Mouse (Mus musculus): ENCODE results near the gene Cd4. TPM values are rescaled to one million over a fixed set of nuclear protein-coding genes. Genes with fewer than 3 reads are reported as not detected.

Gene Cd4
- polyA plus RNA-seq, 1 experiment from 2014 or later = 0.36 TPM

DNA sequence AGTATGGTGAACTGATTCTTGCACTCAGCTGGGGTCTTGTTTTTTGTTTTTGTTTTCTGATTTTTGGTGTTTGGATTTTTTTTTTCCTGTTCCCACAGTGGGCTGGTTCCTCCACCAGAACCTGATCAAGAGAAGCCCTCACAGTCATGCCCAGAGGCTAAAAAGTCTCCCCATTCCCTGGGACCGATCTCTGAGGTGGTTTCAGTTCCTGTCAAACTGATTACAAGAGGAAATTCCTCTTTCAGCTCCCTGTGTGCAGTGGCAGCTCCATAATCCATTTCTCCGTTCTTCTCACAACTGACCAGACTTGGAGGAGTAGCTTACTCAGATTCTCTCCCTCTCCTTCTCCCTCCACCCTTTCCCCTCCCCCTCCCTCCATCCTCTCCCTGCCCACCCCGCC lies 13.7 kb downstream of the Cd4 start:
- ATAC-seq (ENCODE audit: insufficient number of reproducible peaks, low FRiP score, low TSS enrichment, low read depth) = no peak
- Histone ChIP-seq H3K4me2 (replicated peaks) (no peak overlapping the region), H3K4me1 (no peaks in the 10 kb centered on the region), H3K27ac (replicated peaks) (no peak overlapping the region), H3K4me3 (replicated peaks) (no peak overlapping the region), H3K9ac (no peak overlapping the region), H3K9me3 (replicated peaks) (no peaks in the 10 kb centered on the region), H3K27me3 (no peaks in the 10 kb centered on the region), H3K36me3 (no peaks in the 10 kb centered on the region)
- WGBS = 25% methylated on average over 3 of the region's 3 CpGs

DNA sequence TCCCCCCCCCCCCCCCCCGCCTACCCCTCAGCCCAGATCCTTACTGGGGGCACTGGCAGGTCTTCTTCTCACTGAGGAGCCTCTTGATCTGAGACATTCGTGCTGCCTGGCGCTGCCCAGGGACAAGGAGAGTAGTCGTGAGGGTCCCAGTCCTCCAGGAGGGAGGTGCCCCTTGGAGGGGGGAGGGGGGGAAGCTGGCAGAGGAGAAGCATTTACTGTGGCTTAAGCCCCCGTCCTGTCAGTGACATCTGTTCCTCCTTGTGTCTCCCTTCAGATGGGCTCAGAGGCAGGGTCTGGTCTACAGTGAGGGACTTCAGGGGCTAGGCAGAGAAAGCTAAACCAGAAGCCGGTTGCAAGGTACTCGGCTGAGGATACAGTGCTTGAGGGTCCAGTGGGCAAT lies 21.5 kb downstream of the Cd4 start:
- Histone ChIP-seq H3K36me3 (no peaks in the 10 kb centered on the region), H3K4me2 (replicated peaks) (no peak overlapping the region), H3K9ac (no peak overlapping the region), H3K27me3 (no peaks in the 10 kb centered on the region; the same call in none of the 2 replicates), H3K27ac (replicated peaks) (no peak overlapping the region), H3K4me3 (replicated peaks) (no peak overlapping the region), H3K9me3 (replicated peaks) (no peaks in the 10 kb centered on the region), H3K4me1 (peaks cover 27% of the 10 kb centered on the region)
- ATAC-seq (ENCODE audit: insufficient number of reproducible peaks, low FRiP score, low TSS enrichment, low read depth) = no peak
- 45% methylated on average over 6 of the region's 7 CpGs for WGBS

DNA sequence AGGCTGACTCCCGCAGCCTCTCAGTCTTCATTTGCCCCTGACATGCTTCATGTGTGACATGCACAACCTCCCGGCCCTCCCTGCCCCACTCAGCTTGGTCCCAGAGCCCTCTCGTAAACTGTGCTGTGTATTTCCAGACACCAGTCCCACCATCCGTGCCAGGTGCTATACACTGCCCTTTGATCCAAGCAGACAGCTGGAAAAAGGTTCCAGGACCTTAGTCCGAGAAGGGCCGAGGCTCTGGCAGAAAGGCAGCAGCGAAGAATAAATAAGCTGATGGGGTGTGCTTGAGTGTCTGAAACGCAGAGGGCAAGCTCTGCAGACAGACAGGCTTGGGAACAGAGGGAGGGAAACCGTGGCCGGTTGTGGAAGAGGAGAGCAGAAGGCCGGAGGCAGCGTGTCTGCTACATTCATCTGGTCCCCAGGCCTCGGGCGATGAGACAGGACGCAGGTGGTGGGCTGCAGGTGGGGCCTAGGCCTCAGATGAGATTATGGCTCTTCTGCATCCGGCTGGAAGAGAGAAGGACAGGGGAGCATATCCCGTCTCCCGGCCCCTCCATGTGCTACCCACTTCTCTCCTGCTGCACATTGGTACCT lies 22.2 kb downstream of the Cd4 start:
- ATAC-seq (ENCODE audit: insufficient number of reproducible peaks, low FRiP score, low TSS enrichment, low read depth) = no peak
- no peak overlapping the region for H3K4me2 ChIP-seq (replicated peaks)
- WGBS = 48% methylated on average over 18 of the region's 18 CpGs
- H3K4me3 ChIP-seq (replicated peaks) = no peak overlapping the region
- H3K9ac ChIP-seq = 0 out of 2 replicates have a peak overlapping the region, but pooled peaks have one; percentile 19
- no peak overlapping the region for H3K27ac ChIP-seq (replicated peaks)
- peaks cover 31% of the 10 kb centered on the region for H3K4me1 ChIP-seq
- H3K36me3 ChIP-seq = no peaks in the 10 kb centered on the region
- no peaks in the 10 kb centered on the region for H3K9me3 ChIP-seq (replicated peaks)
- H3K27me3 ChIP-seq = no peaks in the 10 kb centered on the region; the same call in none of the 2 replicates

DNA sequence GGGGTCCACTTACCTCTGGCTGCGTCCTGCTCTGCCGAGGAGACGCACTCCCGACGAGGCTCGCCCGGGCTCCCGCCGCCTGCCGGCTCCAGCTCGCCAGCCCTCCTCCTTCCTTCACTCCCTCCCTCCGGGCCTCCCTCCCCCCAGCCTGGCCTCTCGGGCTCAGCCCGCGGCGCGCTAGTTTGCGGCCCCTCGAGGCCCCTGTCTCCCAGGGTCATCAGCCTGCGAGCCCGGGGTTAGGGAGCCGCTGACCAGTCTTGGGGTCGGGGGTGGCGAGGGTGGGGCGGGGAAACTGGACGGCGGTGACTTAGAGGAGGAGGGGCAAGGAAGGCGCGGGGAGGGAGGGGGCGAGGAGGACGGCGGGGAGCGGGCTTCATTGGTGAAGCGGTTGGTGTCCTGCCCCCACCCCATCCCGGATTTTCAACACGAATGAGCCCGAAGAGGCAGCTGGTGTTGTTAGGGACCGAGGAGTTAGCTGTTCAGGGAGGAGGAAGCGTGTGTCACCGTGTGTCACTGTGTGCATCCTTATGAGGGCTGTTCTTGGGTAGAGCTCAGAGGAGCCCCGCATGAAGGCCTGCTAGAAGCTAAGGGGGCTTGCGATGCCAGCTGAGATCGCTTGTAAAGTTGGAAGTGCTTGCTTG lies 24.2 kb downstream of the Cd4 start, which contains the start of gene Gpr162:
Gpr162 (minus strand) TSS at position 326 of the 641 bp plus-strand sequence.
- H3K4me1 ChIP-seq = peaks cover 48% of the 10 kb centered on the region
- 1% methylated on average over 35 of the region's 43 CpGs for WGBS
- H3K36me3 ChIP-seq = no peaks in the 10 kb centered on the region
- no peak within 1 kb of the TSS for H3K27ac ChIP-seq (replicated peaks)
- H3K9ac ChIP-seq = peak within 1 kb of the TSS; percentile 24
- peak within 1 kb of the TSS; percentile 76 for H3K4me2 ChIP-seq (replicated peaks)
- no peaks in the 10 kb centered on the region for H3K9me3 ChIP-seq (replicated peaks)
- ATAC-seq (ENCODE audit: insufficient number of reproducible peaks, low FRiP score, low TSS enrichment, low read depth) = peak; percentile 61
- H3K4me3 ChIP-seq (replicated peaks) = peak within 1 kb of the TSS; percentile 51
- H3K27me3 ChIP-seq = no peaks in the 10 kb centered on the region; the same call in none of the 2 replicates

DNA sequence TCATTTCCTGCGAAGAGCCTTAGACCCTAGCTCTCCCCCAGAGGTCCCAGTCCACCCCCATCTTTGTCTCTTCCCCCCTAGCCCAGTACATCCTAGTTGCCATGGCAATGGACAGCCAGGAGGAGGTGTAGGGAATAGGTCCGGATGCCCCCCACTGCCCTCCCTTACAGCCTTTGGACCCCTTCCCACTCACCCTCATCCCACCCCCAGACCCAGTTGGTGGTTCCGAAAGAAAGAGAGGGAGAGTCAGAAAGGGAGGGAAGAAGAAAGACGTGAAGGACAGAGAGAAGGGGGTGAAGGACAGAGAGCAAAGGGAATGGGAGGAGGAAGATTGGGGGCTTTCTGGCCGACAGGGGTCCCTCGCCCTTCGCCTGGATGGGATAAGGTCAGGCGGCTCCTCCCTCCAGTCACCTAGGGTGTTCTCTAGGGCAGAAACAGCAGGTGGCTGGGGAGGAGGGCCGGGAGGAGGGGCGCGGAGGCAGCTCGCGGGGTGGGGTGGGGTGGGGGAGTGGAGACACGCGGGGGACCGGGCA lies 24.8 kb downstream of the Cd4 start:
- H3K4me2 ChIP-seq (replicated peaks) = peak overlapping the region; percentile 76
- WGBS = 2% methylated on average over 16 of the region's 16 CpGs
- H3K27ac ChIP-seq (replicated peaks) = no peak overlapping the region
- no peak for ATAC-seq (ENCODE audit: insufficient number of reproducible peaks, low FRiP score, low TSS enrichment, low read depth)
- H3K27me3 ChIP-seq = no peaks in the 10 kb centered on the region; the same call in none of the 2 replicates
- H3K4me3 ChIP-seq (replicated peaks) = peak overlapping the region; percentile 51
- H3K9ac ChIP-seq = peak overlapping the region; percentile 24
- no peaks in the 10 kb centered on the region for H3K36me3 ChIP-seq
- H3K4me1 ChIP-seq = peaks cover 54% of the 10 kb centered on the region
- no peaks in the 10 kb centered on the region for H3K9me3 ChIP-seq (replicated peaks)

DNA sequence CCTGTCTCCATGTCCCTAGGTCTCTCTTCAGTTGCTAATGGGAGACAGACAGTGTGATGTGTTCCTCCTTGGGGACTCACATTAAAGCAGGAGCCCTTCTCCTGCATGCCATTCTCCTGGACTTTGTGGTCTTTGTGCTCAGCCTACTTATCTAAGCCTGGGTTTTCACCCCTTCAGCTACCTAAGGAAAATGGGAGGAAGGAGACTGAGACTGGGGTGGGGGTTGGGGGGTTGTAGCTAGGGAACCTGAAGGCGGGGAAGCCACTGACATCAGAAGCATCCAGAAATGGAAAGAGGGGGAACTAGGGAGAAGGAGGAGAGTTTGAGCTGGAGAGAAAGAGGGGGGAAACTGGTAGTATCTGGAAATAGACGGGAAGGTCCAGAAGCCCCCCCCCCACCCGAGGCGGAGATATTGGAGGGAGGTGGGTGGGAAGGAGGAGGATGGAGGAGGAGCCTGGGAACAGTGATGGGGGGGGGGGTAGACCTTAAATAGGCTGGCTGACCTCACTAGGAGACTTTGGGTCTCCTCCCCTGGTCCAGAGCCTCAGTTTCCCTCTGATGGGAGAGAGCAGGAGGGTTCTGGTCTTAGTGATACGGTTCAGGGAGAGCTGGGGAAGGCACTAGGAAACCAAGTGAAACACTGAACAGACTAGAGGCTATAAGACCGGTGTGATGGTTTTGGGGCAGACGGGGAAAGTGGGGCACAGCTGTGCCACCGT lies 25.5 kb downstream of the Cd4 start:
- H3K9ac ChIP-seq = peak overlapping the region; percentile 24; the same call in 1 of the 2 replicates
- H3K4me1 ChIP-seq = peaks cover 60% of the 10 kb centered on the region
- WGBS = 12% methylated on average over 8 of the region's 8 CpGs

DNA sequence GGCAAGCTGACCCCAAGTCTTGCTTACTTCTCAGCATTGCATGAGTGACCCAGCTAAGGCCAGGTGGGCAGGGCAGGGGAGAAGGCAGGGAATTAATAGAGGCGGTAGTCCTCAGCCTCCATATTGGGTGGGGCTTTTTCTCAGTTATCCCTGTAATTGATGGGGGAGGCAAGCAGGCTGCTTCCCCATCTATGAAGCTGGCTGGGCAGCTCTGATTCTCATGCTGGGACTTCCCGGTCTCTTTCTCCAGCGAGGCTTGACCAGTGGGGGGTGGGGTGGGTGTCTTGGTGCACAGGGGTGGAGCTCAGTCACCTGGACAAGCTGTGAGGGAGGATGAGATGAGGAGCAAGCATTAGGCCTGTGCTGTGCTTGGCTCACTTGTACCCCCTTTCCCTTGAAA lies 26.2 kb downstream of the Cd4 start:
- Histone ChIP-seq H3K9me3 (replicated peaks) (no peaks in the 10 kb centered on the region), H3K36me3 (no peaks in the 10 kb centered on the region), H3K27ac (replicated peaks) (no peak overlapping the region), H3K4me3 (replicated peaks) (no peak overlapping the region), H3K27me3 (no peaks in the 10 kb centered on the region; the same call in none of the 2 replicates), H3K4me1 (peaks cover 60% of the 10 kb centered on the region), H3K9ac (no peak overlapping the region), H3K4me2 (replicated peaks) (no peak overlapping the region)
- ATAC-seq (ENCODE audit: insufficient number of reproducible peaks, low FRiP score, low TSS enrichment, low read depth) = no peak
- WGBS = 30% methylated on average over 3 of the region's 3 CpGs

More for the DNA sequence above, 25.5 kb downstream of the Cd4 start:
- Histone ChIP-seq H3K27me3 (no peaks in the 10 kb centered on the region; the same call in none of the 2 replicates), H3K4me2 (replicated peaks) (peak overlapping the region; percentile 76), H3K27ac (replicated peaks) (no peak overlapping the region), H3K9me3 (replicated peaks) (no peaks in the 10 kb centered on the region), H3K4me3 (replicated peaks) (peak overlapping the region; percentile 51), H3K36me3 (no peaks in the 10 kb centered on the region)
- no peak for ATAC-seq (ENCODE audit: insufficient number of reproducible peaks, low FRiP score, low TSS enrichment, low read depth)

DNA sequence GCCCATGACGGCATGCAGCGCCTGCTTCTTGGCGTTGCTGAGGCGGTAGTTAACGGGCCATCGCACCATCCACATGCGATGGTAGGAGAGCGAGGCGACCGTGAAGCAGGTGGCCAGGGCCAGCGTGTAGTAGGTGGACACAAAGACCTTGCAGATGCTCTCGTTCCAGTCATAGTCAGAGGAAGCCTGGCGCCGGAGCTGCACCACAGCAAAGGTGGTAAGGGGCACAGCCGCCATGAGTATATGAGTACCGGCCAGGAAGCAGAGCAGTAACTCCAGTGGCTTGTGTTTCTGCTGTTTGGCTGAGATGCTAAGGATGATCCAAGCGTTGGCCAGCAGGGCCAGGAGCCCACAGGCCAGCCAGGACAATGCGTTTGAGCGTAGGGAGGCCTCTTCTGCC lies 26.8 kb downstream of the Cd4 start:
- Histone ChIP-seq H3K9me3 (replicated peaks) (no peaks in the 10 kb centered on the region), H3K4me3 (replicated peaks) (no peak overlapping the region), H3K27me3 (no peaks in the 10 kb centered on the region; the same call in none of the 2 replicates), H3K9ac (no peak overlapping the region), H3K27ac (replicated peaks) (no peak overlapping the region), H3K36me3 (no peaks in the 10 kb centered on the region), H3K4me1 (peaks cover 62% of the 10 kb centered on the region), H3K4me2 (replicated peaks) (no peak overlapping the region)
- WGBS = 81% methylated on average over 19 of the region's 19 CpGs
- no peak for ATAC-seq (ENCODE audit: insufficient number of reproducible peaks, low FRiP score, low TSS enrichment, low read depth)

DNA sequence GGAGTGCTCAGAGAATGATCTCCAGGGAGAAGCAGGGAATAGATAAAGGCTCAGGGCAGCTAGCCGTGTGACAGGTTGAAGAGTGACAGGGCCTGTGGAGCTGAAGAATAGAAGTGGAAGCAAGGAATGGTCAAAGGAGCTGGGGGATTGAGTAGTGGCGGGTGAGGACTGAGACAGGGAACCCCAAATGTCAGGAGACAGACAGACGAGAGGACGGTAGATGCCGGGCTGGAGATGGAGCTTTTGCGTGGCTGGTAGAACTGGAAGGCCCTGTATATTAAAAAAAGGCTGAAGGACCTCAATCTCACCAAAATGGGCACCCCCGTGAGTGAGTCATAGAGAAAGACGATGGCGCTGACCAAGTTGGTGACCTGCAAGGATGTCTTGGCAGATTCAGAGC lies 27.5 kb downstream of the Cd4 start:
- Histone ChIP-seq H3K9me3 (replicated peaks) (no peaks in the 10 kb centered on the region), H3K4me3 (replicated peaks) (no peak overlapping the region), H3K36me3 (no peaks in the 10 kb centered on the region), H3K4me1 (peaks cover 70% of the 10 kb centered on the region), H3K4me2 (replicated peaks) (no peak overlapping the region), H3K27me3 (no peaks in the 10 kb centered on the region; the same call in none of the 2 replicates), H3K9ac (no peak overlapping the region), H3K27ac (replicated peaks) (no peak overlapping the region)
- WGBS = 85% methylated on average over 9 of the region's 9 CpGs
- ATAC-seq (ENCODE audit: insufficient number of reproducible peaks, low FRiP score, low TSS enrichment, low read depth) = no peak

DNA sequence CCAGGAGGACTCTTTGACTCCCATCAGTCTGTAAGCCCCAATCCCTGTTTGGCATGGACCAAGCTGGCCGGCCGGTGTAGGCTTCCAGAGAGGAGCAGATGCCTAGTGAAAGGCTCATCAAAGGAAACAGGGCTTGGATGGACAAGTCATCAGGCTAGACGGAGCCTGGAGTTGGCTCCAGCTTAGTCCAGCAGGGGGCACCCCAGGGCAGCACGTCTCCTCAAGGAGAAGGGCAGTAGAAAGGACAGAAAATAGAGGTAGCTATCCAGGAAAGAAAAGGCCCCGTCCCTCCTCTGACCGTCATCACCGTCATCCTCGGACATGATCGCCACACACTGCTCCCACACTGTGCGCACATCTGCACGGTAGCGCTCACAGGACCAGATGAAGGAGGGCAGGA lies 28.3 kb downstream of the Cd4 start:
- no peak overlapping the region for H3K4me3 ChIP-seq (replicated peaks)
- H3K9me3 ChIP-seq (replicated peaks) = no peaks in the 10 kb centered on the region
- no peak for ATAC-seq (ENCODE audit: insufficient number of reproducible peaks, low FRiP score, low TSS enrichment, low read depth)
- 10% methylated on average over 12 of the region's 12 CpGs for WGBS
- peaks cover 70% of the 10 kb centered on the region for H3K4me1 ChIP-seq
- no peaks in the 10 kb centered on the region; the same call in none of the 2 replicates for H3K27me3 ChIP-seq
- no peak overlapping the region for H3K27ac ChIP-seq (replicated peaks)
- peaks cover 3% of the 10 kb centered on the region; the same call in 1 of the 2 replicates for H3K36me3 ChIP-seq
- H3K9ac ChIP-seq = no peak overlapping the region
- no peak overlapping the region for H3K4me2 ChIP-seq (replicated peaks)
